Mouse (Mus musculus): ENCODE results near the gene Syce2. TPM values are rescaled to one million over a fixed set of nuclear protein-coding genes. Genes with fewer than 3 reads are reported as not detected.

The Syce2 gene
- polyA plus RNA-seq, 1 experiment = 2.3 TPM

- Histone ChIP-seq H3K36me3 (ENCODE audit: control insufficient read depth, insufficient read depth) (no peaks in the 10 kb centered on the region), H3K27me3 (ENCODE audit: control insufficient read depth, insufficient read depth, insufficient read length) (peaks cover 3% of the 10 kb centered on the region), H3ac (ENCODE audit: control insufficient read depth, insufficient read length) (no peak overlapping the region), H3K4me2 (ENCODE audit: low read depth) (no peak overlapping the region), H3K4me3 (no peak overlapping the region), H3K79me2 (ENCODE audit: control insufficient read depth, insufficient read depth) (no peaks in the 10 kb centered on the region)
- TF ChIP-seq TCF12 (IDR thresholded peaks at IDR 0.05; ENCODE audit: insufficient read depth, poor library complexity, severe bottlenecking) = no peak
- TF ChIP-seq MAX (IDR thresholded peaks at IDR 0.05; ENCODE audit: low read depth) = no peak
- TF ChIP-seq TCF3 (IDR thresholded peaks at IDR 0.05; ENCODE audit: insufficient read length, low read depth) = no peak
- no peak for TF ChIP-seq MYOD1 (IDR thresholded peaks at IDR 0.05; ENCODE audit: control insufficient read depth in 1 of 3, insufficient read length in 2 of 3, low read depth in 2 of 3)
Observed at GRCm38 (mm10) chr8:84910551-84910950, 38.6 kb downstream of the Syce2 start.

- H3K27me3 ChIP-seq (ENCODE audit: control insufficient read depth, insufficient read depth, insufficient read length) = peaks cover 9% of the 10 kb centered on the region
- TF ChIP-seq CEBPB (IDR thresholded peaks at IDR 0.05; ENCODE audit: insufficient read depth, poor library complexity, severe bottlenecking) (no peak), MYOD1 (IDR thresholded peaks at IDR 0.05; ENCODE audit: control insufficient read depth in 1 of 3, insufficient read length in 2 of 3, low read depth in 2 of 3) (no peak), TCF12 (IDR thresholded peaks at IDR 0.05; ENCODE audit: insufficient read depth, poor library complexity, severe bottlenecking) (no peak), POLR2AphosphoS2 (IDR thresholded peaks at IDR 0.05; ENCODE audit: insufficient read length, low read depth) (no peak), POLR2A (IDR thresholded peaks at IDR 0.05; ENCODE audit: insufficient read length, low read depth) (no peak), MYOG (IDR thresholded peaks at IDR 0.05; ENCODE audit: control insufficient read depth in 1 of 3, insufficient read depth in 1 of 3, insufficient read length in 2 of 3, low read depth in 2 of 3) (no peak), REST (IDR thresholded peaks at IDR 0.05; ENCODE audit: insufficient read depth, insufficient read length) (no peak), TCF3 (IDR thresholded peaks at IDR 0.05; ENCODE audit: insufficient read length, low read depth) (no peak), MAX (IDR thresholded peaks at IDR 0.05; ENCODE audit: low read depth) (no peak), E2F4 (IDR thresholded peaks at IDR 0.05; ENCODE audit: insufficient read depth) (no peak), SRF (IDR thresholded peaks at IDR 0.05; ENCODE audit: control insufficient read depth, insufficient read length, low read depth) (no peak), USF1 (IDR thresholded peaks at IDR 0.05; ENCODE audit: low read depth) (no peak)
- H3K4me2 ChIP-seq (ENCODE audit: low read depth) = no peak overlapping the region
Observed at GRCm38 (mm10) chr8:84911854-84912253, 39.9 kb downstream of the Syce2 start.

GRCm38 (mm10) chr8:84912391-84912790 lies 40.5 kb downstream of the Syce2 start:
- Histone ChIP-seq H3K4me2 (ENCODE audit: low read depth) (no peak overlapping the region), H3K36me3 (ENCODE audit: control insufficient read depth, insufficient read depth) (no peaks in the 10 kb centered on the region), H3ac (ENCODE audit: control insufficient read depth, insufficient read length) (no peak overlapping the region), H3K4me3 (no peak overlapping the region), H3K27me3 (ENCODE audit: control insufficient read depth, insufficient read depth, insufficient read length) (peaks cover 10% of the 10 kb centered on the region), H3K79me2 (ENCODE audit: control insufficient read depth, insufficient read depth) (no peaks in the 10 kb centered on the region)
- no peak for TF ChIP-seq REST (IDR thresholded peaks at IDR 0.05; ENCODE audit: insufficient read depth, insufficient read length)
- TF ChIP-seq TCF3 (IDR thresholded peaks at IDR 0.05; ENCODE audit: insufficient read length, low read depth) = no peak
- no peak for TF ChIP-seq POLR2AphosphoS2 (IDR thresholded peaks at IDR 0.05; ENCODE audit: insufficient read length, low read depth)
- no peak for TF ChIP-seq CEBPB (IDR thresholded peaks at IDR 0.05; ENCODE audit: insufficient read depth, poor library complexity, severe bottlenecking)
- TF ChIP-seq USF1 (IDR thresholded peaks at IDR 0.05; ENCODE audit: low read depth) = no peak
- no peak for TF ChIP-seq SRF (IDR thresholded peaks at IDR 0.05; ENCODE audit: control insufficient read depth, insufficient read length, low read depth)
- TF ChIP-seq MAX (IDR thresholded peaks at IDR 0.05; ENCODE audit: low read depth) = no peak
- no peak for TF ChIP-seq MYOG (IDR thresholded peaks at IDR 0.05; ENCODE audit: control insufficient read depth in 1 of 3, insufficient read depth in 1 of 3, insufficient read length in 2 of 3, low read depth in 2 of 3)
- TF ChIP-seq POLR2A (IDR thresholded peaks at IDR 0.05; ENCODE audit: insufficient read length, low read depth) = no peak
- TF ChIP-seq E2F4 (IDR thresholded peaks at IDR 0.05; ENCODE audit: insufficient read depth) = no peak
- no peak for TF ChIP-seq MYOD1 (IDR thresholded peaks at IDR 0.05; ENCODE audit: control insufficient read depth in 1 of 3, insufficient read length in 2 of 3, low read depth in 2 of 3)
- TF ChIP-seq TCF12 (IDR thresholded peaks at IDR 0.05; ENCODE audit: insufficient read depth, poor library complexity, severe bottlenecking) = no peak

More at GRCm38 (mm10) chr8:84911854-84912253, 39.9 kb downstream of the Syce2 start:
- Histone ChIP-seq H3ac (ENCODE audit: control insufficient read depth, insufficient read length) (no peak overlapping the region), H3K79me2 (ENCODE audit: control insufficient read depth, insufficient read depth) (no peaks in the 10 kb centered on the region), H3K4me3 (no peak overlapping the region), H3K36me3 (ENCODE audit: control insufficient read depth, insufficient read depth) (no peaks in the 10 kb centered on the region)

GRCm38 (mm10) chr8:84912895-84913501 lies 41.1 kb downstream of the Syce2 start:
- Histone ChIP-seq H3K36me3 (ENCODE audit: control insufficient read depth, insufficient read depth) (no peaks in the 10 kb centered on the region), H3K4me2 (ENCODE audit: low read depth) (no peak overlapping the region), H3K27me3 (ENCODE audit: control insufficient read depth, insufficient read depth, insufficient read length) (peaks cover 16% of the 10 kb centered on the region), H3K79me2 (ENCODE audit: control insufficient read depth, insufficient read depth) (no peaks in the 10 kb centered on the region), H3K4me3 (no peak overlapping the region), H3ac (ENCODE audit: control insufficient read depth, insufficient read length) (no peak overlapping the region)
- no peak for TF ChIP-seq TCF12 (IDR thresholded peaks at IDR 0.05; ENCODE audit: insufficient read depth, poor library complexity, severe bottlenecking)
- no peak for TF ChIP-seq USF1 (IDR thresholded peaks at IDR 0.05; ENCODE audit: low read depth)
- no peak for TF ChIP-seq MAX (IDR thresholded peaks at IDR 0.05; ENCODE audit: low read depth)
- no peak for TF ChIP-seq SRF (IDR thresholded peaks at IDR 0.05; ENCODE audit: control insufficient read depth, insufficient read length, low read depth)
- no peak for TF ChIP-seq POLR2A (IDR thresholded peaks at IDR 0.05; ENCODE audit: insufficient read length, low read depth)
- TF ChIP-seq E2F4 (IDR thresholded peaks at IDR 0.05; ENCODE audit: insufficient read depth) = no peak
- no peak for TF ChIP-seq POLR2AphosphoS2 (IDR thresholded peaks at IDR 0.05; ENCODE audit: insufficient read length, low read depth)
- TF ChIP-seq MYOD1 (IDR thresholded peaks at IDR 0.05; ENCODE audit: control insufficient read depth in 1 of 3, insufficient read length in 2 of 3, low read depth in 2 of 3) = no peak
- no peak for TF ChIP-seq MYOG (IDR thresholded peaks at IDR 0.05; ENCODE audit: control insufficient read depth in 1 of 3, insufficient read depth in 1 of 3, insufficient read length in 2 of 3, low read depth in 2 of 3)
- no peak for TF ChIP-seq REST (IDR thresholded peaks at IDR 0.05; ENCODE audit: insufficient read depth, insufficient read length)
- TF ChIP-seq TCF3 (IDR thresholded peaks at IDR 0.05; ENCODE audit: insufficient read length, low read depth) = no peak
- TF ChIP-seq CEBPB (IDR thresholded peaks at IDR 0.05; ENCODE audit: insufficient read depth, poor library complexity, severe bottlenecking) = no peak
